Mouse (Mus musculus): Measurements from ENCODE around the gene Ankrd1.

Ankrd1 gene

DNA sequence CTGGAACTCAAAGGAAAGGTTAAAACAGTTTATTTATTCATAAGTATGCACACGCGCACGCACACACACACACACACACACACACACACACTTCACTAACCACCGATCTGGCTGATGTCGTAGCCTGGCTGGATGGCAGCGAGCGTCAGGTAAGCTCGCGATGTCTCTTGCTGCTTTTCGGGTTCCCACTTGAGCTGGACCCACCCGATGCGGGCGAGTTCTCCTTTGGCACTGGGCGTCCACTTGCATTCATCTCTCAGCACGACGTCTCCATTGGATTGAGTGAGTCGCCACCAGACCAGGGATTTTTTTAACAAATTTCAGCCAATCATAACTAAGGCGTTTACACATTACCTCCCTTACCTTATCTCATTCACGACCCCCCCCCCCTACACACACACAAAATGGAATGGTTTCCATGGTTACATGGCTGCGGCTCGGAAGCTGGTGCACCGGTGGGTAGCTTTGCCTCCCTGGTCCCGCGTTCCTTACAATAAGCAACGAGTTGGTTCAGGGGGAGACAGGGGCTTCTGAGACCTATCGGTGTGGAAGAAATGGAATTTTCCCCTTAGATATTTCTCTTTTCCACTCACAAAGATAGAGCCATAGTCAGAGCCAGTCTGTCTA, 10.5 kb downstream of the Ankrd1 start:
- no peak for DNase-seq

DNA sequence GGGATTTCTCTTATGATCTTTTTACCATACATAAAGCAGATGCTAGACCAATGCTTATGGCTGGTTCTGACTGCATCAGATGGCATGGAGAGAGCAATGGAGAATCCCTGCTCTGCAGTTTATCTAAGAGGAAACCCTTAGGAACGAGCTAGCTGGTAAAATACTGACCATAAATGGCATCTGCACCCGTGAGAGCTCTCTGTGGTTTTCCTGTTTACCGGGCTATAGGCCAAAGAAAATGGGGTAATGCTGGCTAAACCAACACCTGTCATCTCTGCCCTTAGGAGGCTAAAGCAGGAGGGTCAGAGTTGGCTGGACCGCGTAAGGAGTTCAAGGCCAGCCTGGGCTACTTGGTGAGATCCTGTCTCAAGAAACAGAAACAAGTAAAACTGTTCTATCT, 16.0 kb downstream of the Ankrd1 start:
- DNase-seq = no peak

DNA sequence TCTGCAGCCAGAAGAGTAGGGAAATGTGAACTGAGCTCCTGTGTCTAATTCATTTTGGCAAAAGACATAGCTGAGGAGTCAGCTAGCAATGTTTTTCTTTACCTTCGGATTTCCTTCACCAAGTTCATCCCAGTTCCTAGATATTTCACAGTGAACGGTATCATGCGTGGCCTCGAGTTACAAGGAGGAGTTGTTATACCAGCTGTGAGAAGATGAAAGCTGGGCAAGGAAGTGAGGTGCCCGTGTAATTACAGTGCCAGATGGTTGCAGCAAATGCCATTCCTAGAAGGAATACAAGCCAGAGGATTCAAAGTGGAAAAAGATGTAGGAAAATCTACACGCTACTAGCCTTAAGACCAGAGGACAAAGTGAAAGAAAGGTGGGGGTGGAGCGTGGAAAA, 21.0 kb downstream of the Ankrd1 start:
- no peak for DNase-seq

DNA sequence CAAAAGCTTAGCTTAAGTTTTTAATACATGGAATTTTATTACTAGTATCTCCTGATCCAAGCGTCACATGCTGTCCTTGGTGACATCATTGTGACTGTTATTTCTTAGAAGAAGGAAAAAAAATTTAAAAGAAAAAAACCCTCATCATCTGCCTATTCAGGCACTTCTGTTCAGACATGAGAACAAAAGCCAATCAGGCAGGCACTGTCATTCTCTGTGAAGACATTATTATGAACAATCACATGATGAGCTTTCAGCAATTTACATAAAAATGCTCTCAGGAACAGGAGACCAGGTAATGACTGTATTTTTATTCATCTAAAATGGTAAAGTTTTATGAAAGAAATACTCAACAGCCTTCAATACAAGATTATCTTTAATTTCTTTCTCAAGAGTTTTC, 21.6 kb downstream of the Ankrd1 start:
- no peak for DNase-seq

DNA sequence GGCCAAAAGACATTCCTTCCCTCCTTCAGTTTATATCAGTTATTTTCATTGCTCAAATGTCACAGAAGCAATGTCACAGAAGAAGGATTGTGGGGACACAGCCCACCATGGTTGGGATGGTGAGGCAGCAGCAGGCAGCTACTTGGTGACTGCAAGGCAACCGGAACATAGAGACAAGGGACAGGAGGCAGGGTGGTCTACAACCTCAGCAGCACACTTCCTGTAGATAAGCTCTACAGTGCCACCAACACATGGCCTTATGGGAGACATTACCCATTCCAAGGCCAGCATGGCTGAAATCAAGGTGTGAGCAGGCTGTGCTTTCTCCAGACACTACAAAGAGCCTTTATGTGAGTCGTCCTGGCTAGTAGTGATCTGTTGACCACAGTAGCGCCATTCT, 22.7 kb downstream of the Ankrd1 start:
- DNase-seq = no peak

DNA sequence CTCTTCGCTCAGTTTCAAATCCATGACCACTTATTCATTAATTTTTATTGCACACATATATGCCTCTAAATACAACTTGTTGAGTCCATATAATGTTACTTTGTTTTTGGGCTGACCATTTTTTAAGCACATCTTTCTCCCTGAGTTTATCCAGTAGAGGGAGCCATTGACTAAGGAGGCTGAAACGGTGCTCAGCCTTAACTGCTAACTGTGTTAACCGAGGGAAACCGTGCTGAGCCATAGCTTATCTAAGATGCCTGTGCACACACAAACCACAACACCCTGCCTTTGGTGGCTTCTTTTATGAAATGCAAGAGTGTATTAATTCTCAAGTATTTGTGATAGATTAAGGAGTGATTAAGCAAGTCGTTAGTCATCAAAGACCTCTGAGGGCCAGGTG, 29.1 kb downstream of the Ankrd1 start:
- no peak for DNase-seq

DNA sequence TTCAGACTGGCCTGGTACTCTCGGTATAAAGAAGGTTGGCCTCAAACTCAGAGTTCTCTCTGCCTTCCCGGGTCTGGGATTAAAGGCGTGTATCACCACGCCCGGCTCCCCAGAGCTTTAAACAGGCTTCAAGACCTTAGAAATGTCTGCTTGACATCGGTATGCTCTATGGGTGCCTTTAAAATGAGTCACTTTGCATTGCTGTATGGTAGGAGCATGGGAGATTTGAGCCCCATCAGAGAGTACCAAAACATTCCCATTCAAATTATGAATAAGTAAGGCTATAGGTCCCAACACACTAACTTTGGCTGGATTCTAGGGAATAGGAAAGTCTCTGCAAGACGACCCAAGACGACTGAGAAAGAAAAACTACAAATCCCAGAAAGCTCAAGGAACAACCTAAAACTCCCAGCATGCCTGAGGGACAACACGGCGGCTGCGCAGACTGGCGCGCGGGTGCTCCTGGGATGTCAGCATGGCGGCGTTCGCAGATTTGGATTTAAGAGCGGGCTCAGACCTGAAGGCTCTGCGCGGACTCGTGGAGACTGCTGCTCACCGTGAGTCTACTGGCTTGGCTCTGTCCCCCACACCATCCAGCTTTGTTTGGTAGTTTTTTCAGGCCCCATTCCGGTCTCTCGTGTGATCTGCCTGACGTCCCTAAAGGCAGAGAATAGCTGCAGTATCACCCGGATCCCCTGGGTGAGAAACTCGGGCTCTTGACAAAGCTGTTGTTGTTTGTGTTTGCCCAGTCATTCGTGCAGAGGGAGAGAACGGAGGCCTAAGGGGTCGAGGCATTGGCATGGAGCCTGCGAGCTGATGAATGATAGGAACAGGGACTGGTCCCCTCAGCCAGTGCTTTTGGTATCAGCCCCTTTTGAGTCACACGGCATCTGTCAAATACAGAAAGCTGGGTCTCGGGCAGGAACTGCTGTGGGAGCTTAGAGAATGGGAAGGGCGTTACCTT, 36.4 kb downstream of the Ankrd1 start, which contains the start of gene Rpp30:
TSS of gene Rpp30 (plus strand) at position 455 of the 964 bp plus-strand sequence.
- peak; percentile 88 for DNase-seq

DNA sequence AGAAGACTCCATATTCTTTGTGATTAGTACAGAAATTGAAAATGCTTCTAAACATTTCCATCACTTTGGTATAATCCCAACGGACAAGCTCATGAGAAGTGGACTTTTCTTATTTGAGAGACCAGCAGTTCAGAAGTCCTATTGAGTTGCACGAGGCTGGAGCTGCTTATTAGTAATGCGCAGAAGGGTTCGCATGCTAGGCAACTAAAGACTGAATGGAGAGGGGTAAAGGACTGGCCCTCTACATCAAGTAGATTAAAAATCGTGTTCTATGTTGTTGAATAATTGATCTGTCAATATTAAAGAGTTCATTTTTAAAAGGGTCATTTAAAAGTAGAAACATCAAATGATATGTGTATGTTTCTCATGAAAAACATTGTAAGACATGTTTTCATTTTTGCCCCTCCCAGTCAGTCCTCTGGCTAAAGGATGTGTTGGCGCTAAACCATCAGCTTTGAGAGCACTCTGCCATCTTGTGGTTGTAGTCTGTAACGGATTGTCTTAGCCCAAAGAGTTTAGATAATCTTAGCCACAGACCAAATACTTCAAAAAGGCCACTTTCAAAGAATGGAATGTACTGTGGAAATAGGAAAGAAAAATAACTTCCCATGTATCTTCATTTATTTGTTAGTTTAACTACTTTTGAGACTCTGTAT, 37.2 kb downstream of the Ankrd1 start:
- peak; percentile 30 for DNase-seq

DNA sequence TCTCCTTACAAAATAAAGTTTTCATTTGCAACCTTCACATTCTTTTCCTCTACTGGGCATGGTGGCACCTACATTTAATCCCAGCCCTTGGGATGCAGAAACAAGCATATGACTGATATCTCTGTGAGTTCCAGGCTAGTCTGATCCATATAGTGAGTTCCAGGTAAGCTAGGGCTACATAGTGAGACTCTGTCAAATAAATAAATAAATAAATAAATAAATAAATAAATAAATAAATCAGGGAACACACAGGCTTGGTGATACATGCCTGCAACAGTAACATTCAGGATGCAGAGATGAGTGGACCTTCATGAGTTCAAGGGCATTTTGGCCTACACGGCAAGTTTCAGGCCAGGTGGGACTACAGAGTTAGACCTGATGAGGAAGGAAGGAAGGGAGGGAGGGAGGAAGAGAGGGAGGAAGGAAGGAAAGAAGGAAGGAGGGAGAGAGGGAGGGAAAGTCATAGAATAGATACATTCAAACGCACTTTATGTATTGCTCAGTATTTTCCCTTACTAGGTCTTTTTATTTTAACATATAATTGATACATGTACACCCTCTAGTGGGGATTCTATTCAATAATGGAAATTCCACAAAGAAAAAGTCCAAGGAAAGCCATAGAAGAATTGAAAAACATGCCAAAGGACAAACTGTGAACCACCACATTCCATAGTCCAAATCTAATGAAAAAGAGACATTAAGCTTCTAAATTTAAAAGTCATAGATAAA, 56.9 kb downstream of the Ankrd1 start:
- DNase-seq = no peak

Data from liver (tissue).